In genomic region chr11:96758402-96758801, GRCm38 (mm10) we compare ENCODE assay signal across 26 mouse cellular contexts.
"Had no signal": no experiment of that assay in that cellular context is flagged by ENCODE, and none has a peak within 500 bp of the region (broad histone marks: within the 10 kb centered on the region; RNA-seq: fewer than 3 reads in every experiment).

No protein-coding gene starts in this region.

- ATAC-seq: hindbrain, postnatal 0 days; intestine, embryonic 15.5 days; intestine, postnatal 0 days had no signal

- H3K4me3 ChIP-seq: gastrocnemius, adult 2 months; heart, embryonic 10.5 days; heart, embryonic 13.5 days; heart, embryonic 15.5 days; hindbrain, embryonic 13.5 days; hindbrain, embryonic 15.5 days; intestine, embryonic 15.5 days; layer of hippocampus, adult 2 months; left cerebral cortex, adult 2 months; limb, embryonic 10.5 days; limb, embryonic 12.5 days; liver, embryonic 13.5 days had no signal

- DNase-seq: gastrocnemius, adult 2 months; gastrocnemius, postnatal 10 days; gastrocnemius, postnatal 25 days; heart, adult 18-20 months; heart, postnatal 14 days; heart, postnatal 36 days; kidney, adult 18-20 months; kidney, adult 8-10 months; kidney, postnatal 10 days; kidney, postnatal 25 days; kidney, postnatal 4 days; liver; liver, embryonic 13.5 days had no signal

- H3K36me3 ChIP-seq: heart, embryonic 10.5 days; heart, embryonic 13.5 days; heart, embryonic 15.5 days; hindbrain, embryonic 13.5 days; hindbrain, embryonic 15.5 days; intestine, embryonic 15.5 days; limb, embryonic 10.5 days; limb, embryonic 12.5 days; liver, embryonic 13.5 days had no signal

- H3K4me1 ChIP-seq: heart, embryonic 13.5 days; intestine, embryonic 15.5 days; liver, embryonic 13.5 days had no signal

- H3K27me3 ChIP-seq: heart, embryonic 15.5 days; hindbrain, embryonic 13.5 days; hindbrain, embryonic 15.5 days; intestine, embryonic 15.5 days; liver, embryonic 13.5 days had no signal

- H3K27ac ChIP-seq: gastrocnemius, adult 2 months; heart, embryonic 10.5 days; heart, embryonic 13.5 days; heart, embryonic 15.5 days; hindbrain, embryonic 13.5 days; hindbrain, embryonic 15.5 days; hindbrain, postnatal 0 days; intestine, embryonic 15.5 days; layer of hippocampus, adult 2 months; left cerebral cortex, adult 2 months; limb, embryonic 10.5 days; limb, embryonic 12.5 days; liver, embryonic 13.5 days had no signal

- H3K4me2 ChIP-seq: heart, embryonic 13.5 days; heart, embryonic 15.5 days; hindbrain, embryonic 13.5 days; hindbrain, embryonic 15.5 days; intestine, embryonic 15.5 days; limb, embryonic 12.5 days; liver, embryonic 11.5 days; liver, embryonic 13.5 days had no signal

- H3K9ac ChIP-seq: heart, embryonic 13.5 days; heart, embryonic 15.5 days; hindbrain, embryonic 13.5 days; hindbrain, embryonic 15.5 days; intestine, embryonic 15.5 days; limb, embryonic 12.5 days; liver, embryonic 13.5 days had no signal

- H3K9me3 ChIP-seq: heart, embryonic 10.5 days; heart, embryonic 13.5 days; heart, embryonic 15.5 days; hindbrain, embryonic 13.5 days; hindbrain, embryonic 15.5 days; intestine, embryonic 15.5 days; limb, embryonic 10.5 days; limb, embryonic 12.5 days; liver, embryonic 13.5 days had no signal
